Mouse (Mus musculus) MEL (cell line): ENCODE data around the gene Fbxw2. TPM values are rescaled to one million over a fixed set of nuclear protein-coding genes. Genes with fewer than 3 reads are reported as not detected.

Experiments used
- DNase-seq: peaks from one replicate; pipeline ENCODE4 v3.0.0; 2011; ENCODE audit warnings: low read depth, low spot score
- H3K27ac ChIP-seq: 2 replicates; pipeline ENCODE4 v1.5.1; 2012; ENCODE audit warnings: low read depth, mild to moderate bottlenecking, control low read depth, low read length, moderate library complexity; ENCODE audit not compliant: control insufficient read depth
- H3K27me3 ChIP-seq, 2 experiments: fragments of 150-350 bp in 1 of 2; sonication (generic) in 1 of 2; 2 replicates each; pipeline ENCODE4 v1.6.1; 2012; ENCODE audit warnings: low read length in 2 of 2, mild to moderate bottlenecking in 2 of 2, improper control_type of control experiment in 1 of 2, moderate library complexity in 1 of 2; ENCODE audit not compliant: insufficient read depth in 2 of 2, control insufficient read depth in 1 of 2
- H3K36me3 ChIP-seq, 2 experiments: 2 replicates each; pipeline ENCODE4 v1.6.1; 2012 to 2014; ENCODE audit warnings: low read length in 2 of 2, improper control_type of control experiment in 1 of 2, inconsistent platforms in 1 of 2, mild to moderate bottlenecking in 1 of 2; ENCODE audit not compliant: insufficient read depth in 2 of 2, control insufficient read depth in 1 of 2
- H3K4me1 ChIP-seq, 2 experiments: fragments of 150-350 bp in 1 of 2; sonication (generic) in 1 of 2; 2 replicates each; pipeline ENCODE4 v1.6.1; 2012; ENCODE audit warnings: low read length in 2 of 2, improper control_type of control experiment in 1 of 2, mild to moderate bottlenecking in 1 of 2; ENCODE audit not compliant: insufficient read depth in 2 of 2, control insufficient read depth in 1 of 2
- H3K4me3 ChIP-seq, 2 experiments: fragments of 150-350 bp in 1 of 2; sonication (generic) in 1 of 2; 2 replicates each; pipeline ENCODE4 v1.5.1; 2012; ENCODE audit warnings: low read depth in 2 of 2, low read length in 2 of 2, mild to moderate bottlenecking in 2 of 2, moderate library complexity in 2 of 2, control low read depth in 1 of 2, improper control_type of control experiment in 1 of 2; ENCODE audit not compliant: control insufficient read depth in 1 of 2, insufficient read depth in 1 of 2
- H3K79me2 ChIP-seq: 2 replicates; pipeline ENCODE4 v1.6.1; 2012; ENCODE audit warnings: mild to moderate bottlenecking, low read length, moderate library complexity; ENCODE audit not compliant: control insufficient read depth, poor library complexity, insufficient read depth
- H3K9ac ChIP-seq: 2 replicates; pipeline ENCODE4 v1.6.1; 2012; ENCODE audit warnings: low read depth, mild to moderate bottlenecking, control low read depth, low read length, moderate library complexity; ENCODE audit not compliant: control insufficient read depth, poor library complexity, severe bottlenecking
- H3K9me3 ChIP-seq: fragments of 150-350 bp; sonication (generic); replicated peaks from 2 replicates; pipeline ENCODE4 v1.6.1; 2012; ENCODE audit warnings: mild to moderate bottlenecking, low read length, improper control_type of control experiment, moderate library complexity; ENCODE audit not compliant: insufficient read depth
- BHLHE40 ChIP-seq: IDR thresholded peaks from 2 replicates; pipeline ENCODE4 v1.6.1; 2012; ENCODE audit warnings: low read depth, mild to moderate bottlenecking, inconsistent platforms, low read length, improper control_type of control experiment, borderline replicate concordance
- CHD1 ChIP-seq: IDR thresholded peaks from 2 replicates; pipeline ENCODE4 v1.6.1; 2012; ENCODE audit warnings: low read depth, mild to moderate bottlenecking, inconsistent platforms, low read length, improper control_type of control experiment
- CHD2 ChIP-seq: IDR thresholded peaks from 2 replicates; pipeline ENCODE4 v1.6.1; 2011; ENCODE audit warnings: low read length, improper control_type of control experiment
- CTCF ChIP-seq, 3 experiments: IDR thresholded peaks in 2 of 3; conservative IDR thresholded peaks in 1 of 3; 2 replicates each; pipeline ENCODE4 v1.5.1; 2011 to 2012; ENCODE audit warnings: low read length in 3 of 3, low read depth in 2 of 3, mild to moderate bottlenecking in 2 of 3, improper control_type of control experiment in 1 of 3, inconsistent platforms in 1 of 3, mixed read lengths in 1 of 3, moderate library complexity in 1 of 3; ENCODE audit not compliant: control insufficient read depth in 1 of 3, insufficient read depth in 1 of 3, poor library complexity in 1 of 3, severe bottlenecking in 1 of 3
- E2F4 ChIP-seq: IDR thresholded peaks from 2 replicates; pipeline ENCODE4 v1.6.1; 2011; ENCODE audit warnings: low read depth, low read length, improper control_type of control experiment, borderline replicate concordance
- EP300 ChIP-seq, 2 experiments: IDR thresholded peaks; 2 replicates each; pipeline ENCODE4 v1.6.1; 2011; ENCODE audit warnings: improper control_type of control experiment in 2 of 2, low read length in 2 of 2, low read depth in 1 of 2, mild to moderate bottlenecking in 1 of 2
- GABPA ChIP-seq: IDR thresholded peaks from 2 replicates; pipeline ENCODE4 v1.6.1; 2012; ENCODE audit warnings: low read depth, mild to moderate bottlenecking, inconsistent platforms, low read length, improper control_type of control experiment, moderate library complexity
- GATA1 ChIP-seq: IDR thresholded peaks from 2 replicates; pipeline ENCODE4 v1.6.1; 2011; ENCODE audit warnings: low read depth, low read length, improper control_type of control experiment
- HCFC1 ChIP-seq: IDR thresholded peaks from 2 replicates; pipeline ENCODE4 v1.6.1; 2012; ENCODE audit warnings: low read depth, mild to moderate bottlenecking, inconsistent platforms, low read length, improper control_type of control experiment, moderate library complexity
- JUND ChIP-seq: IDR thresholded peaks from 2 replicates; pipeline ENCODE4 v1.6.1; 2011; ENCODE audit warnings: low read depth, mild to moderate bottlenecking, improper control_type of control experiment, low read length
- KAT2A ChIP-seq: conservative IDR thresholded peaks from 2 replicates; pipeline ENCODE4 v1.6.1; 2012; ENCODE audit warnings: low read depth, low read length, improper control_type of control experiment, inconsistent platforms
- MAFK ChIP-seq: IDR thresholded peaks from 2 replicates; pipeline ENCODE4 v1.6.1; 2011; ENCODE audit warnings: low read depth, mild to moderate bottlenecking, low read length, improper control_type of control experiment, borderline replicate concordance
- MAX ChIP-seq: IDR thresholded peaks from 2 replicates; pipeline ENCODE4 v1.6.1; 2011; ENCODE audit warnings: low read length, improper control_type of control experiment
- MAZ ChIP-seq: IDR thresholded peaks from 2 replicates; pipeline ENCODE4 v1.6.1; 2012; ENCODE audit warnings: low read depth, mild to moderate bottlenecking, inconsistent platforms, low read length, improper control_type of control experiment
- MEF2A ChIP-seq: IDR thresholded peaks from 2 replicates; pipeline ENCODE4 v1.6.1; 2014; ENCODE audit warnings: low read depth, mild to moderate bottlenecking, inconsistent platforms, low read length, improper control_type of control experiment; ENCODE audit not compliant: poor library complexity, insufficient replicate concordance, severe bottlenecking; ENCODE audit errors: extremely low read depth
- MXI1 ChIP-seq: IDR thresholded peaks from 2 replicates; pipeline ENCODE4 v1.6.1; 2011; ENCODE audit warnings: mild to moderate bottlenecking, low read depth, low read length, improper control_type of control experiment
- MYB ChIP-seq: IDR thresholded peaks from 2 replicates; pipeline ENCODE4 v1.6.1; 2011; ENCODE audit warnings: mild to moderate bottlenecking, low read depth, low read length, improper control_type of control experiment
- MYC ChIP-seq: IDR thresholded peaks from 2 replicates; pipeline ENCODE4 v1.6.1; 2011; ENCODE audit warnings: low read depth, mild to moderate bottlenecking, low read length, improper control_type of control experiment, moderate library complexity
- NELFE ChIP-seq: IDR thresholded peaks from 2 replicates; pipeline ENCODE4 v1.6.1; 2011; ENCODE audit warnings: low read depth, low read length, improper control_type of control experiment
- POLR2A ChIP-seq, 2 experiments: IDR thresholded peaks; 2 replicates each; pipeline ENCODE4 v1.6.1; 2011 to 2012; ENCODE audit warnings: low read length in 2 of 2, mild to moderate bottlenecking in 2 of 2, control low read depth in 1 of 2, improper control_type of control experiment in 1 of 2, low read depth in 1 of 2, moderate library complexity in 1 of 2; ENCODE audit not compliant: control insufficient read depth in 1 of 2, insufficient read depth in 1 of 2, poor library complexity in 1 of 2
- POLR2AphosphoS2 ChIP-seq: IDR thresholded peaks from 2 replicates; pipeline ENCODE4 v1.6.1; 2011; ENCODE audit warnings: low read length, improper control_type of control experiment
- POLR2AphosphoS5 ChIP-seq: IDR thresholded peaks from 2 replicates; pipeline ENCODE4 v1.6.1; 2012; ENCODE audit warnings: low read depth, borderline replicate concordance, mild to moderate bottlenecking, inconsistent platforms, low read length, moderate library complexity, mixed read lengths
- RAD21 ChIP-seq: IDR thresholded peaks from 2 replicates; pipeline ENCODE4 v1.6.1; 2011; ENCODE audit warnings: mild to moderate bottlenecking, low read depth, low read length, improper control_type of control experiment
- RCOR1 ChIP-seq: IDR thresholded peaks from 2 replicates; pipeline ENCODE4 v1.6.1; 2012; ENCODE audit warnings: low read depth, mild to moderate bottlenecking, inconsistent platforms, low read length, improper control_type of control experiment
- SIN3A ChIP-seq: IDR thresholded peaks from 2 replicates; pipeline ENCODE4 v1.6.1; 2012; ENCODE audit warnings: low read length, improper control_type of control experiment, inconsistent platforms
- TAL1 ChIP-seq: IDR thresholded peaks from 2 replicates; pipeline ENCODE4 v1.6.1; 2012; ENCODE audit warnings: mild to moderate bottlenecking, inconsistent platforms, low read length, moderate library complexity, mixed read lengths
- TBP ChIP-seq: IDR thresholded peaks from 2 replicates; pipeline ENCODE4 v1.8.0; 2011; ENCODE audit warnings: low read depth, low read length, improper control_type of control experiment
- TCF12 ChIP-seq: IDR thresholded peaks from 2 replicates; pipeline ENCODE4 v1.6.1; 2014; ENCODE audit warnings: low read depth, mild to moderate bottlenecking, inconsistent platforms, low read length, improper control_type of control experiment, moderate library complexity
- UBTF ChIP-seq: IDR thresholded peaks from 2 replicates; pipeline ENCODE4 v1.6.1; 2012; ENCODE audit warnings: low read depth, mild to moderate bottlenecking, inconsistent platforms, low read length, improper control_type of control experiment, moderate library complexity, borderline replicate concordance; ENCODE audit not compliant: insufficient read depth
- USF1 ChIP-seq: IDR thresholded peaks from 2 replicates; pipeline ENCODE4 v1.6.1; 2014; ENCODE audit warnings: low read depth, mild to moderate bottlenecking, inconsistent platforms, low read length, improper control_type of control experiment, moderate library complexity
- USF2 ChIP-seq, 2 experiments: IDR thresholded peaks; 2 replicates each; pipeline ENCODE4 v1.6.1; 2011 to 2012; ENCODE audit warnings: improper control_type of control experiment in 2 of 2, low read length in 2 of 2, borderline replicate concordance in 1 of 2, inconsistent platforms in 1 of 2, low read depth in 1 of 2, mild to moderate bottlenecking in 1 of 2; ENCODE audit not compliant: insufficient read depth in 1 of 2
- ZC3H11A ChIP-seq: IDR thresholded peaks from 2 replicates; pipeline ENCODE4 v1.6.1; 2012; ENCODE audit warnings: low read depth, mild to moderate bottlenecking, inconsistent platforms, low read length, improper control_type of control experiment
- ZKSCAN1 ChIP-seq: IDR thresholded peaks from 2 replicates; pipeline ENCODE4 v1.6.1; 2012; ENCODE audit warnings: low read depth, mild to moderate bottlenecking, inconsistent platforms, low read length, improper control_type of control experiment, moderate library complexity
- ZMIZ1 ChIP-seq: IDR thresholded peaks from 2 replicates; pipeline ENCODE4 v1.6.1; 2012; ENCODE audit warnings: low read depth, mild to moderate bottlenecking, inconsistent platforms, low read length, improper control_type of control experiment, moderate library complexity
- ZNF384 ChIP-seq: IDR thresholded peaks from 2 replicates; pipeline ENCODE4 v1.6.1; 2012; ENCODE audit warnings: low read depth, mild to moderate bottlenecking, inconsistent platforms, low read length, improper control_type of control experiment
- polyA plus RNA-seq, 2 experiments: library from polyadenylated mRNA; stranded (reverse) in 1 of 2; unstranded in 1 of 2; fragments of >175 nt in 1 of 2; fragments of >200 nt in 1 of 2; gene quantifications; 2 replicates each; pipeline versions ENCODE4 v1.2.1 to v1.2.4; 2012; ENCODE audit warnings: low replicate concordance in 2 of 2, low read depth in 1 of 2; ENCODE audit not compliant: insufficient read length in 2 of 2, insufficient read depth in 1 of 2, missing spikeins in 1 of 2
- total RNA-seq: library from RNA; depleted of rRNA; stranded (reverse); fragments of 300-350 nt; gene quantifications from 2 replicates; pipeline ENCODE4 v1.2.3, GENCODE M21; 2012

Fbxw2 gene
- total and polyA plus RNA-seq, 3 experiments = 43.7 to 101 (median 49.7) TPM

DNA sequence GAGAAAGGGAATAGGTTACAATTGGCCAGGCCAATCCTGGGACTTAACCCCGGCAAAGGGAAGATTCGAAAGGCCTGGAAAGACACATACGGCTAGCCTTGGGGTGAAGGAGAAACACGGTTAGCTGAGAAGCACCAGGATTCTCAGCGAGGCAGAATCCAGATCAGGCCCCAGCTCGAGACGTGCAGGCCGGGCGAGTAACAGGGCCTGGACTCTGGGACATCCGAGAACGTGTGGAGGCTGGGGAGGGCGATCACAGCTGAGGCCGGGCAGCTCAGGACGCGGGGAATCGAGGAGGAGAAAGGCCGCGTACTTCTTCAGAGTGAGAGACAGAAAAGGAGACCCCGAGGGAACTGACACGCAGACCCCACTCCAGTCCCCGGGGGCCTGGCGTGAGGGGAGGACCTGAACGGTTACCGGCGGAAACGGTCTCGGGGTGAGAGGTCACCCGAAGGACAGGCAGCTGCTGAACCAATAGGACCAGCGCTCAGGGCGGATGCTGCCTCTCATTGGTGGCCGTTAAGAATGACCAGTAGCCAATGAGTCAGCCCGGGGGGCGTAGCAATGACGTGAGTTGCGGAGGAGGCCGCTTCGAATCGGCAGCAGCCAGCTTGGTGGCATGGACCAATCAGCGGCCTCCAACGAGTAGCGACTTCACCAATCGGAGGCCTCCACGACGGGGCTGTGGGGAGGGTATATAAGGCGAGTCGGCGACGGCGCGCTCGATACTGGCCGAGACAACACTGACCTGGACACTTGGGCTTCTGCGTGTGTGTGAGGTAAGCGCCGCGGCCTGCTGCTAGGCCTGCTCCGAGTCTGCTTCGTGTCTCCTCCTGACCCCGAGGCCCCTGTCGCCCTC lies 54.5 kb downstream of the Fbxw2 start, which contains the start of gene Hspa5:
Gene Hspa5 (plus strand): TSS at position 603 of the 859 bp plus-strand sequence.
- H3K36me3 ChIP-seq = peaks cover 36 to 40% of the 10 kb centered on the region in 2 experiments
- peaks cover 55% of the 10 kb centered on the region for H3K79me2 ChIP-seq
- H3K27me3 ChIP-seq = no peaks in the 10 kb centered on the region
- peak within 1 kb of the TSS; percentile 75 to 92 for H3K4me3 ChIP-seq
- H3K27ac ChIP-seq = peak within 1 kb of the TSS; percentile 79
- peak within 1 kb of the TSS; percentile 94 for H3K9ac ChIP-seq
- peak; percentile 100 for DNase-seq
- peaks cover 2 to 16% of the 10 kb centered on the region in 2 experiments for H3K4me1 ChIP-seq
- no peaks in the 10 kb centered on the region for H3K9me3 ChIP-seq
- TF ChIP-seq MEF2A (no peak), CTCF (IDR thresholded peaks at IDR 0.05 in 2 of 3, conservative IDR thresholded peaks at IDR 0.05 in 1 of 3; ENCODE audit: control insufficient read depth in 1 of 3, insufficient read depth in 1 of 3, low read depth in 2 of 3, low read length in 3 of 3, poor library complexity in 1 of 3, severe bottlenecking in 1 of 3) (no peak), MAX (peak; percentile 55), ZKSCAN1 (no peak), CHD2 (peak; percentile 94), JUND (peak; percentile 68; the same call in 1 of the 2 replicates), USF1 (0 out of 2 replicates have a peak, but pooled peaks have one; percentile 5), POLR2AphosphoS5 (peak; percentile 99), POLR2A (IDR thresholded peaks at IDR 0.05; ENCODE audit: control insufficient read depth in 1 of 2, insufficient read depth in 1 of 2, low read depth in 1 of 2, low read length in 2 of 2, poor library complexity in 1 of 2) (peak; percentile 98 to 100), CHD1 (no peak), MYC (peak; percentile 78; the same call in 1 of the 2 replicates), MAFK (no peak), KAT2A (peak; percentile 82), GABPA (no peak), GATA1 (no peak), TBP (peak; percentile 99), MYB (peak; percentile 93), NELFE (peak; percentile 100), ZMIZ1 (peak; percentile 99), ZC3H11A (no peak), SIN3A (peak; percentile 88), USF2 (IDR thresholded peaks at IDR 0.05; ENCODE audit: borderline replicate concordance in 1 of 2, insufficient read depth in 1 of 2, low read depth in 1 of 2, low read length in 2 of 2) (no peak), RAD21 (no peak), HCFC1 (peak; percentile 93), TAL1 (no peak), UBTF (peak; percentile 74; the same call in 1 of the 2 replicates), BHLHE40 (no peak), TCF12 (no peak), EP300 (IDR thresholded peaks at IDR 0.05; ENCODE audit: low read depth in 1 of 2, low read length in 2 of 2) (peak in 1 of 2 experiments; percentile 52; a peak in 1 of 4 replicates), RCOR1 (no peak), POLR2AphosphoS2 (peak; percentile 100), MXI1 (peak; percentile 89), MAZ (peak; percentile 33; the same call in 1 of the 2 replicates), ZNF384 (no peak), E2F4 (no peak)
